Mouse (Mus musculus) CH12.LX (cell line): ENCODE data around the gene Cd151.

Experiments
- CTCF ChIP-seq, 2 experiments: IDR thresholded peaks in 1 of 2; conservative IDR thresholded peaks in 1 of 2; 2 replicates each; pipeline ENCODE4 v1.5.1; 2011 to 2012; ENCODE audit warnings: low read depth in 2 of 2, low read length in 2 of 2, improper control_type of control experiment in 1 of 2, inconsistent platforms in 1 of 2, mild to moderate bottlenecking in 1 of 2, moderate library complexity in 1 of 2
- NELFE ChIP-seq: IDR thresholded peaks from 2 replicates; pipeline ENCODE4 v1.6.1; 2011; ENCODE audit warnings: low read depth, low read length, improper control_type of control experiment

- TF ChIP-seq CTCF (conservative IDR thresholded peaks at IDR 0.05 in 1 of 2, IDR thresholded peaks at IDR 0.05 in 1 of 2; ENCODE audit: low read depth in 2 of 2, low read length in 2 of 2) (no peak), NELFE (no peak)
Measured at GRCm38 (mm10) chr7:141442199-141442598, 25.0 kb upstream of the Cd151 start.
